Mouse (Mus musculus): ENCODE data around the gene Dnah7a. TPM values are rescaled to one million over a fixed set of nuclear protein-coding genes. Genes with fewer than 3 reads are reported as not detected.

The Dnah7a gene
- total and polyA plus RNA-seq, 2 experiments: not detected

GRCm38 (mm10) chr1:53358988-53359387 is 347.6 kb downstream of the Dnah7a start:
- no peak overlapping the region for H3K9ac ChIP-seq (ENCODE audit: low read depth, low read length)
- no peak overlapping the region for H3K27ac ChIP-seq (replicated peaks; ENCODE audit: insufficient read depth, low read depth, low read length)
- H3K27me3 ChIP-seq (ENCODE audit: control insufficient read depth, insufficient read depth, low read length): no peaks in the 10 kb centered on the region
- H3K4me3 ChIP-seq (ENCODE audit: insufficient read depth, low read depth, low read length): no peak overlapping the region
- no peaks in the 10 kb centered on the region for H3K4me1 ChIP-seq (ENCODE audit: control insufficient read depth, insufficient read depth, low read length)
- no peak for TF ChIP-seq POLR2A (IDR thresholded peaks at IDR 0.05; ENCODE audit: extremely low read depth, insufficient read depth, low read length)
- H3K36me3 ChIP-seq (ENCODE audit: control insufficient read depth, insufficient read depth, low read length): no peaks in the 10 kb centered on the region
- no peaks in the 10 kb centered on the region for H3K79me2 ChIP-seq (ENCODE audit: control insufficient read depth, insufficient read depth, low read length)
- peak; percentile 1 for DNase-seq (ENCODE audit: extremely low read depth, low read depth, low spot score)

GRCm38 (mm10) chr1:53352327-53353261 is 354.0 kb downstream of the Dnah7a start, which contains the start of the genes Asdurf, Gm28551 and Asnsd1:
Gene Asdurf (minus strand): TSS chr1:53352619.
Gene Gm28551 (minus strand): TSS chr1:53352667.
Gene Asnsd1 (minus strand): TSS chr1:53352752.
- peak; percentile 90 for DNase-seq (ENCODE audit: extremely low read depth, low read depth, low spot score)
- peak; percentile 51; the same call in 1 of the 2 replicates for TF ChIP-seq POLR2A (IDR thresholded peaks at IDR 0.05; ENCODE audit: extremely low read depth, insufficient read depth, low read length)
- no peak for TF ChIP-seq CTCF (IDR thresholded peaks at IDR 0.05; ENCODE audit: low read depth, low read length)
- H3K9ac ChIP-seq (ENCODE audit: low read depth, low read length): peak within 1 kb of the TSS; percentile 96
- H3K4me1 ChIP-seq (ENCODE audit: control insufficient read depth, insufficient read depth, low read length): peaks cover 4% of the 10 kb centered on the region; the same call in 1 of the 2 replicates
- H3K4me3 ChIP-seq (ENCODE audit: insufficient read depth, low read depth, low read length): peak within 1 kb of the TSS; percentile 95
- peaks cover 14% of the 10 kb centered on the region for H3K36me3 ChIP-seq (ENCODE audit: control insufficient read depth, insufficient read depth, low read length)
- H3K79me2 ChIP-seq (ENCODE audit: control insufficient read depth, insufficient read depth, low read length): no peaks in the 10 kb centered on the region
- H3K27me3 ChIP-seq (ENCODE audit: control insufficient read depth, insufficient read depth, low read length): no peaks in the 10 kb centered on the region
- H3K27ac ChIP-seq (replicated peaks; ENCODE audit: insufficient read depth, low read depth, low read length): no peak within 1 kb of the TSS; the same call in 1 of the 2 replicates
- under 1% methylated on average over 43 of the region's 44 CpGs for WGBS

Other genes with a start within 250 kb of the Dnah7a start
- 6.7 and 7.2 TPM in 2 replicates for gene Stk17b, start 78.4 kb upstream of the Dnah7a start, total RNA-seq (2014; rRNA removed)
- 0.82 and 1.00 TPM in 2 replicates for gene Stk17b, start 78.4 kb upstream of the Dnah7a start, polyA plus RNA-seq (2012; rRNA removed)